Mouse (Mus musculus): Measurements from ENCODE around the gene Mbnl2.

The Mbnl2 gene

DNA sequence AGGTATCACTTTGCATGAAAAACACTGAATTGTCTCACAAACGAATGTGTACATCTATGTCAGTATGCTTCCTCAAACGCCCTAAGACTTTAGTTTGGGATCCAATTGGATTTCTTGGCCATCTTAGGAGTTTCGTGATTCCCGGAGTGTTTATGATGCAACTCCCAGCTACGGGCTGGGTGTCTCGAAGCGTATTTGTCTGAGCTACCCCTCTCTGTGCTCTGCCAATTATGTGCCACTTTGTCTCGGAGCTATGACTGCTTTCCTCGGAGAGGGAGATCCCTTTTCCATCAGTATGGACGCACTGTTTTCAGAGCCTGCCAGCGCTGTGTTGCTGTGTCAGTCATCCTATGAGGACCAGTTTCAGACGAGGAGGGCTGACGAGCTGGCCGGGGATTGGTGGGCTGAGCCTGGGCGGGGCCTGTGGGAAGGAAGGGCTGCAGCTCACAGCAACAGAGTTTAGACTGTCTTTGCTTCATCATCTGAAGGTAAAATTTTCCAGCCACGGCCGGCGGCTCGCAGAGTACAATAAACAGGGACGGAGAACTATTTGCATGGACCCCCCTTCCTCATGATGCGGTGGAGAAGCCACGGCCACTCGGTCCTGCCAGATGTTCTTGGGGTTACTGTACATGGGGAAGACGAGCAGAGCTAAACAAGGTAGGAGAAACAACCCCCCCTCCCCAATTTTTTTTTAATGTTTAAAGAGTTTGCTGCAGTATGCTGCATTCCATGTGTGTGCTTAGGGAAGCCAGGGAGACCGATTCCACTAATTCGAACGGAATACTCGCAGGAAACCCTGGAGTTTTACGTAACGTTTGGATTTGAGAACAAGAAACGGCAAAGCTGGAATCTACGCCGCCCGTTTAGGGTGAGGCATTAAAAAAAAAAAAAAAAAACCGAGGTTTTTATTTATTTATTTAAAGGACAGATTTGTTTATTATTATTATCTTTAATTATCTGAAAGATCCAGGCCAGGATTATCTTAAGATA is at the start of gene Mbnl2:
Gene Mbnl2, plus strand, starts transcription at position 424 of the 993 bp plus-strand sequence.
- DNase-seq = peak; percentile 92 to 93

DNA sequence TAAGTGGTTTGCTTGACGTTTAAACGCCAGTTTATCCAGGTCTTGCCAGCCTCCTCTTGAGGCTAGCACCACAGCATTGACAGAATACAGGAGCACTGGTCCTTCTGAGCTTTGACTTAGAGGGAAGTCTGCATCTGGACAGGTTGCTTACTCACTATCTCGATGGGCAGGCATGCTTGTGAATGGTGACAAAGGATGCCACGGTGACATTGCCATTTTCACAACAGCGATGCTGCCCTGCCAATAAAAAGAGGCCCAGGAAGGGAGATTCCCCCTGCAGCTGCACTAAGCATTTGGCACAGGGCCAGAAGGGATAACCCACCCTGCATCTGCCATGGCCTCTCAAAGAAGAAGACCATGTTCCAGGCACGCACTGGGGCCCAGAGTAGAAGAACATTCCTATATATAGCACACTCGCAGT is 43.4 kb upstream of the Mbnl2 start:
- no peak for DNase-seq

DNA sequence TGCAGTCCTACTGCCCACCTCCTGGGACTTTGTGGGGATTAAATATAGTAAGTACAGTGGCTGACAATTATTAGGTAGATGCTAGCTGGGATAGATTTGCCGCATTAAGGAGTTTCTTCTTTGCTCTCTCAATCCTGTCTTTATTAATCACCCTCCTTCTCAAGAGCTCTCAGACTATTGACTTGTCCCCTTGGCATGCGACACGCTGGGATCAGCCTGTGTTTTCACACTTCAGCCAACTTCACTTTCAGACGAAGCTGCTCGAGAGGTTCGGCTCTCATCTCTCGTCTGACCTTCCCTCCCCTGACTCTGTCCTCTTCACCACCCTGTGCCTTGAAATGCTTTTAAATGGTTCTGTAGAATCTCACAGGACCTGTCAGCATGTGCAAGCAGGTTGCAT is 39.9 kb upstream of the Mbnl2 start:
- DNase-seq = no peak

DNA sequence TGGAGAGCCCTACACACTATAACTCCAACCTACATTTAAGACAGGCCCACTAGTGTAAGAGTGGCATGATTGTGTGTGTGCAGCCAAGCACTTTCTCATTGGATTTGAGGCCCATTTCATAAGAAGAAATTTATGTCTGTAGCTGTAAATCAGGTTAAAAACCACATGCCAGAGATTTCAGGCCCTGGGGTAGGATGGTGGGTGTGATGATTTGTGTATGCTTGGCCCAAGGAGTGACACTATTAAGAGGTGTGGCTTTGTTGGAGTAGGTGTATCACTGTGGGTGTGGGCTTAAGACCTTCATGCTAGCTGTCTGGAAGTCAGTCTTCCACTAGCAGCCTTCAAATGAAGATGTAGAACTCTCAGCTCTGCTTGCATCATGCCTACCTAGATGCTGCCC is 37.0 kb upstream of the Mbnl2 start:
- DNase-seq = no peak

DNA sequence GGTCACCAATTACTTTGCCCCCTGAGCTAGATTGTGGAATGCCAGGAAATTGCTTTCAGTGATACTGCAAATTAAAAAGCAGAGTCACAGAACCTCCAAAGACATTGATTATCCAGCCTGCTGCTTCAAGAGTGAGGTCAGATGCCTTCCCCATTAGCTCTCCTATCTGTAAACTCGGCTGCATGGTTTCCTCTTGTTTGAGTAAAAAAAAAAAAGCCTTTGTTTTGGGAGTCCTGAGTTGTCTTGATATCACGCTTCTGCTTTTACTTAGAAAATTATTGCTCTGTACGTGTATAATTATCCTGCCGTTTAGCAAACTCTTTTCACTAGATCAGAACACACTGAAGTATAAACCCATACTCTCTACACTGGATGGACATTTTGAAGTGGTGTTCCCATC is 35.3 kb upstream of the Mbnl2 start:
- DNase-seq = no peak

DNA sequence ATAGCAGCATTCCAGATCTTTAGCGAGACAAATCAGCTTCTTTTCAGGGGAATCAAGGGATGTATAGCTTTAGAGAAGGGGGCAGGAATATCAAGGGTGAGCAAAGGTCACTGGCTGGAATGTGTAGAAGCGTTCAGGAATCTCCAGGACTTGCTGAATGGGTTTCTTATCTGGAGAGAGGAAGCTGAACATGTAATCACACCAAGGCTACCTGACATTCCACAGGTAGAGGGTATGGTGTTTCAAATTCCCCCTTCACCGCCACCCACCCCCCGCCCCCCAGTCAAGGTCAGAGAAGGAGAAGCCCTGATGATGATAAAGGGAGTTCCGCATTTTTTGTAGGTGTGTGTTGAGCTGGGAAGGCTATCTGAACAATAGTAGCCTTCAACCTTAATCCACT is 32.8 kb upstream of the Mbnl2 start:
- no peak for DNase-seq

DNA sequence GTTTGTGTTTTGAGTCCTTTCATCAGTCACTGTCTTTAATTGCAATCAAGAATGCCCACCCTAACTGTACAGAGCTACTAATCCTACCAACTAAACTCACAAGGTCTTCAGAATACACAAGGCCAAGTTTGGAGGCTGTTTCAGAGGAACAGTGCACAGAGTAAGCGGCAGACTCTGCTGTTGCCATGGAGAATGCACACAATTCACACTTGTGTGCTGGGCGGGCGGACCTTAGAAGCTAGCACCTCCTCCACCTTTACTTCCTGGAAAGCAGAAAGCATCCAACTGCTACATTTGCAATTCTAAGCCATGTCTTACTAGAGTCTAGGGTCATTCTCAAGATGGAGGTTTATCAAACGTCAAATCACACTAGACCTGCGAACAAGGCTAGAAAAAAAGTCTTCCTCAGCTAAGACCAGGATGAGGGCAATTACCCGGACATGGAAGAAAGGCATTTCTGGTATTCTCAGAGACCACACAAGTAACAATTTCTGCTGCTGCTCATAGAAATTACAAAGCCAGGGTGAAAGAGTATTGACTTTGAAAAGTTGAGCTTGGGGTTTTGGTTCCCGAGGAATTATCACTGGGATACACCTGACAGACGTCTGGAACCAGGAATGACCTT is 30.3 kb upstream of the Mbnl2 start:
- no peak for DNase-seq

DNA sequence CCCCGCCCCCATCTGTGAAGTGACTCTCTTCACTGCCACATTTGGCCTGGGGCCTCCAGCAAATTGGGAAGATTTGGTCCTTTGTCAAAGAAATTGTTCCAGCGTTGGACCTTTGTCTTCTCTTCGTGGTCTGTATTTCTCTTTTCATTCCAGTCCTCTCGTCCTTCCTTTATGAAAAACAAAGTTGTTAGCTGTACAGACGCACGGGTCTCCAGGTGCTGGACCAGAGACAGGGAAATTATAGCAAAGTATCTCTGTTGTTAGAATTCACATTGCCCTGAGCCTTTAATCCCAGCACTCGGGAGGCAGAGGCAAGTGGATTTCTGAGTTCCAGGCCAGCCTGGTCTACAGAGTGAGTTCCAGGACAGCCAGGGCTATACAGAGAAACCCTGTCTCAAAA is 22.1 kb upstream of the Mbnl2 start:
- DNase-seq = no peak

DNA sequence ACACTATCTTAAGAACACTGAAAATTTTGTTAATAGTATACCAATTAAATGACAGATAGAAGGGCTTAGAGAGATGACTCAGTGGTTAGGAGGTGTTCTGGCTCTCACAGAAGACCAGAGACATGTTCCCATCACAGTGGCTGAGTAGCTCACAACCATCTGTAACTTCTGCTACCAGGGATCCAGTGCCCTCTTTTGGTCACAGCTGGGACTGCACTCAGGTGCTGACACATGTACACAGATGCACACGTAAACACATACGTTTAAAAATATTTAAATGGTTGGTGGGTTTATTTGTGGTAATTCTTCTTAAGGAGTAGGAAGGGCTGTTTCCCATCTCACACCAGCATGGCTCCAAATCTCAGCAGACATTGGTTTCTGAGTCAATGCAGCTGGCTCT is 19.3 kb upstream of the Mbnl2 start:
- DNase-seq = peak in 1 of 2 experiments; percentile 20

DNA sequence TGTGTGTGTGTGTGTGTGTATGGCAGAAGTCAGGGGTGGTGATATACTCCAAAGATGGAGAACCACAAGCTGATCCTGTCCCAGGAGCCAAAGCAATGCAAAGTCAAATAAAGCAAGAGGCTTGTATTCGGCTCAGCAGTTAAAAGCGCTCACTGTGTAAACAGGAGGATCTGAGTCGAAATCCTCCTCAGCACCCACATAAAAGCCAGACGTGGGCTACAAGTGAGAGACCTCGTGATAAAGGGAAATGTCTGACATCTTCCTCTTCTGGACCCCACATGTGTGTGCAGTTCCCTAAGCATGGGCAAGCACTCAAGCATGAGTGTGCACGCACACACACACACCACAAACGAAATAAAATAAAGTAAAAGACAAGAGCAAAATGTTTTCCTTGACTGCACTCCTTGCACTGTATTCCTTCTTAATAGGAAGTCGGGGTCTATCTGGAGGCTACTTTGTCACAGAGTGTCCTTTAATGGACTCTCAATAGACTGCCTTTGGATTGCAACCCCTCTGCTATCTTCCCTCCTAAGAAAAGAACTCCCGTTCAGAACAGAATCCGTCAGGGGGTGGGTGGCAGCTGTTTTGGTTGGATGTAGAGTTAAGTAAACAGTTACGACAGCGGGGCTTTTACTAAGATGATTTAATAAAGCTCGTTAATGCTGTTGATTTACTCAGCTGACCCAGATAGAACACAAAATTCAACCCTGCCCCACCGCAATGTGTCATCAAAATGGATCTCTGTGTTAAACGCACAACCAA is 18.7 kb upstream of the Mbnl2 start:
- no peak for DNase-seq

DNA sequence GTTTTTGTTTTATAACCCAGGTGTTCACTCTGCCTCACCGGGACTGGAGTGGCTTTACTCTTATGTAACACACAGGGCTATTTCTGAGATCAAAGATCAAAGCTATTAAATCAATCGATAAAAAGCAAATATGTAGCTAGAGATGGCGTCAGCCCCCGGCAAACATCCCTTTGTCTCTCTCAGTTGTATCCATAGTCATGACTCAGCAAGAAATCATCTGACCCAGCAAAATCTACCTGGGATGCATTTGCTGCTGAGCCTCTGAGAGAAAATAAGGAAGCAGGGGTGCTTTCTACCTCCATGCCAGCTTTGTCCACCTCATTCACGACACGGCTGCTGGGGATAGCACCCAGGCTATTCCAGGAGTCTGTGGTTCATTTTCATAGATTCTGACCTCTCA is 18.0 kb upstream of the Mbnl2 start:
- no peak for DNase-seq

DNA sequence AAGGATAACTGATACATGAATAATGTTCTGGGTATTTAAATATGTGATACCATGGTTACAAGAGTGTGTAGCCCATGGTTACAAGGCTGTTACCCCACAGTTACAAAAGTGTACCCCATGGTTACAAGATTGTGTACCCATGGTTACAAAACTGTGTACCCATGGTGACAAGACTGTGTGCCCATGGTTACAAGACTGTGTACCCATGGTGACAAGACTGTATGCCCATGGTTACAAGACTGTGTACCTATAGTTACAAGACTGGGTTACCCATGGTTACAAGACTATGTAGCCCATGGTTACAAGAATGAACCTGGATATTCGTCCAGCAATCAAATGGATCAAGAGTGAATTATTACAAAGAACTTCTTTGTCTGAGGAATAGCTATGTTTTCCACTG is 16.0 kb upstream of the Mbnl2 start:
- DNase-seq = no peak

DNA sequence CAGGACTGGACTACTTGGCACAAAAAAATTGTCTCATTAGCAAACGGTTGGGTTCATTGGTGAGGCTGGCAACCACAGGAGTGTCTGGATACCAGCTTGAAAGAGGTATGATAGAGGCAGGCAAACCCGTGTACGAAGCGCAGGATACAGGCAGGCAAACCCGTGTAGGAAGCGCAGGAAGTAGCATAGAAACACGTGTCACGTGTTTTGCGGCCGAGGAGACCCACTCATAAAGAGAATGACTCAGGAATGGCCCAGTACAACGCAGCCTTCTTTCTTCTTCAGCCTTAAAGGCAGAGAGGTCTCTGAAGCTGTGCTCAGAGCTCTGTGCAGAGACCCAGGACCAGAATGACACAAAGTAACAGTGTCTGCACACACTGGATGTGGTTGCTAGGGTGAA is 13.9 kb upstream of the Mbnl2 start:
- no peak for DNase-seq

DNA sequence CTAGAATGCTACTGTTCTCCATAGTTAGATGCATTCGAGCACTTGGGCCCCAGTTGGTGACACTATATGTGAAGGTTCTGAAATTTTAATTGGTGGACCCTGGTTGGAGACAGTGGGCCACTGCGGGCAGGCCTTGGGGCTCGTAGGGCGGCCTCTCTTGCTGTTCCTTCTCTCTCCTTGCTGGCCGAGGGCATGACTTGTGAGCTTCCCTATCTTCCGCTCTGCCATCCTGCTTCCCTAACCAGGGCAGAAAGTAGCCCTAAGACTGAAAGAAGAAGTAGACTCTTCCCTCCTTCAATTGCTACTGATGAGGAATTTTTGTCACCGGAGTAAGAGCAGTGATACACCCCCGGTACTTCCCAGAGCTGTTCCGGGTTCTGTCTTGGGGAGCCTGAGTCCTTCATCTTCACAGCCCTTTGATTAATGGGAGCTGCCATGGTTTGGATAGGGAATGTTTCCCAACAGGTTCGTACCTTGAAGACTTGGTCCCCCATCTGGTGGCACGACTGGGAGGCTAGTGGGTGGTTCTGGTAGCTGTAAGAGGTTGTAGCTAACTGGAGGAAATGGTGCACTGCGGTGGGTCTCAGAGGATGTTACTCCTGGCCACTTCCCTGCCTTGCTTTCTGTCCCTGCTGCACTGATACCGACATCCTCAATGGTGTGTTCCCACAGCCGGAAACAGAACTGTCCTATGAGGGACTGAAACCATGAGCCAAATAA is 12.6 kb upstream of the Mbnl2 start:
- no peak for DNase-seq

DNA sequence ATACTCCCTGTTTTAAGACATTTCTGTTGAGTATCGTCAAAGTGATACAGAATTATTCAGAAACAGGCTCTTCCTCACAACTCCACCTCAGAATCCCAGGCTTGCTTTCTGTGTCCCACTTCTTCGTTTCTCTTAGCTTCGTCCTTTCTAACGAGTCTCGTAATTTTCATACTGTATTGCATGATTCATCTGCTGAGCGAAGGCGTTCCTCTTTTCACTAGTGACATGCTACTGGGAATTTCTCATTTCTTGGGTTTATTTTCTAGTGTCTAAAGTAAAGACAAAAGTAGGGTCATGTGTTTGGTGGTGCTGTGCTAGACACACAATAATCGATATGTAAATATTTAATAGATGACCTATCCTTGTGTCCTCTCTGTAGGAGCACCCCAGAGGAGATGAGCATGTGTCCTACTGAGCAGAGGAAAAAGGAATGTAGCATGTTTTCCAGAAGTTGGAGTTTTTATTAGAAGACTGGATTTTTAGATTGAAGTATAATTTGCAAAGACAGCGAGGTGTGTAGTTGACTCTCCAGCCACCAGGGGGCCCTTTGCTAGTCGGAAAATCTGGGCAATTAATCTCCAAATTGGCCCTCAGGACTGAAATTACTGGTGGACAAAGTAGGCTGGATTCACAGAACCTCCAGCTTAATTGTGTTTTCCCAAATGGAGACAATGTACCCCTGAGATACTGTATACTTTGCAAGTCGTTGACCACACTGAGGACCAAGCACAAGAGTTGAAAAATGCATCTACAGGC is 11.9 kb upstream of the Mbnl2 start:
- DNase-seq = peak; percentile 77 to 79

DNA sequence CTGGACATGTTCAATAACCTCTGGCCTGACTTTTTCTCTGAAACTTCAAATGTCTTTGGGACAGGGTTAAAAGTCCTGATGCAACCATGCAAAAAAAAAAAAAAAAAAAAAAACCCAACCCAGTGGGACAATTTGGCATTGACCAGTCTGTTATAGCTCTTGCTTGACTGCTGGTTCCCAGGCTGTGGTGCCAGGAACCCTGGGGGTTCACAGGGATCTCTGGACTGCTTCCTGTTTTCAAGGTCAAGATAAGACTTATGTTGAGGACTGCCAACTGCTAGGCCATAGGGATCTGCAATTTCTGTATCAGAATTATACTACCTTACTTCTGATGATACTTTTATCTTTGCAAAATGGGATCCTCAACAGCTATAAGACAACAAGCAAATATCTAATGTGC is 9.6 kb upstream of the Mbnl2 start:
- DNase-seq = no peak

DNA sequence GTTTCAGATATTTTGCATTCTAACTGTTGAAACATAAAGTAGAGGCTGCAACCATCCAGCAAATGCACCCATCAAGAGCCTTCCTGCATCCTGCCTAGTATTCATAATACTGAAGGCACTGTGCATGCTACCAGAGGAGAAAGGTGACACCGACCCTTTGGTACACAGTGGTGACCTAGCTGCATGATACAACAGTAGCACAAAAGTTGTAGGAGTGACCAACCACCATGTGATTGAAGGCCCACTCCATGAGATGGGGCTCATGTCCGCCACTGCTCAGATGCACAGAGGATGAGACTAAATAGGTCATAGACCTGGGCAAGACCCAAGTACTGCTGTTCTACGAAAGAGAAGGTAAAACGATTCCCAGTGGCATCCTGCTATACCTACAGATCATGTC is 8.3 kb upstream of the Mbnl2 start:
- DNase-seq = no peak

DNA sequence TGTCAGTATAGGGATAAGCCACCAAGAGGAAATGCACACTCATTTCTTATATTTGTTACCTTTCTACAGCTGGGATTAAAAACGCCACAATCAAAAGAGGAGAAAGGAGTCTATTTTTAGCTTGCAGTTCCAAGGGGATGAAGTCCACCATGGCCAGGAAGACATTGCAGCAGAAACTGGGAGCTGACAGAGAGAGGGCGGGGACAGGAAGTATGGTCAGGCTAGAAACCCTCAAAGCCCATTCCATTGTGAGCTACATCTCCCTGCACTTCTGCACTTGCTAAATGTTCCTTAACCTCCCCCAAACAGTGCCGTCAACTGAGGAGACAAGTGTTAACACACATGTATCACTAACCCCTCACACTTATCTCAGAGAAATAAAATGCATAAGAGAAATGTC is 5.4 kb upstream of the Mbnl2 start:
- no peak for DNase-seq

DNA sequence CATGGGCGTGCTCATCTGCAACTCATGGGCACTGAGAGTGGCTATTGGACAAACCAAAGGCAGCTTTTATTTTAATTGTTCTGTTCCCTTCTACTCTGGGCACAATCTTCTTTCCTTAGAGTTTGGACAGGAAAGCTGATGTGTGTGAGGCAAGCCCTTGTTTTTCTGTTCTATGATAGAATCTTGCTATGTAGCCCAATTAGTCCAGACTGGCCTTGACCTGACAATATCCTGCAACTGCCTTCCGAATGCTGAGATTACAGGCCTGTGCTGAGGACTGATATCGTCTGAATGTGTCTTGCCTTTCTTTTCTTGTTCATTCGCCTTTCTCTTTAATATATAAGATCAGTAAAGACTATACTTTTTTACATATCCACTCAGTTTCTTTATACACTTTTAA is 4.8 kb upstream of the Mbnl2 start:
- no peak for DNase-seq

DNA sequence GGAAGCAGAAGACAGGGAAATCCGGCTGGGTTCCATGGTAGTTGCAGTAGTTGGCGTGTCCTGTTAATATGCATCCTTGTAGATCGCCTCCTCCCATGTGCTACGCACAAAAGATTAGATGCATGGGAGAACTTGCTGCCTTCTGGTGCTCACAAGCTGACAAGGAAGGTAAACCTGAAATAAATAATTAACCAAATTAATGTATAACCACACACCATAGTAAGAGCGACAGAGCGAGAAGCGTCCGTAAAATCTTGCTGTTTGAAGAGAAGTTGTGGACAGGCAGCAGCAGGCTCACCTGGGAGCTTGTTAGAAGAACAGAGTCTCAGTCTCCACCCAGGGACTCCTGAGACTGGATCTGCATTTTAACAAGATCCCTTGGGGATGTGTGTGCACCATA is 4.4 kb upstream of the Mbnl2 start:
- DNase-seq = no peak

DNA sequence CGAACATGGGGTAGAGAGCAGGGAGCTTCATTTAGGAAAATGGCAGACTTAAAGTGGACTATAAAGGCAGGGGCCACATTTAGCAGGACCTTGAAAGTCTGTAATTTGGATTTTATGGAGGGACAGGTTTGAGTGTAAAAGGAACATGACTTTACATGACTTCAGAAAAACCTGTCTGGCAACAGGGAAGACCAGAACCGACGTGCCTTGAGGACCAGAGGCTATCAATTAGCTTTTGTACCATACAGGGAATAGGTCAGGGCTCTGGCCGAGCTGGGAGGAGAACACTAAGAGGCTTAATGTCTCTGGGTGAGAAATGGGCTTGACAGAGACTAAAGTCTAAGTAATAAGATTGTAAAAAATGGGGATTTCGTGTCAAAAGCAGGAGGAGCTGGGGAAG is 1.7 kb upstream of the Mbnl2 start:
- DNase-seq = no peak

DNA sequence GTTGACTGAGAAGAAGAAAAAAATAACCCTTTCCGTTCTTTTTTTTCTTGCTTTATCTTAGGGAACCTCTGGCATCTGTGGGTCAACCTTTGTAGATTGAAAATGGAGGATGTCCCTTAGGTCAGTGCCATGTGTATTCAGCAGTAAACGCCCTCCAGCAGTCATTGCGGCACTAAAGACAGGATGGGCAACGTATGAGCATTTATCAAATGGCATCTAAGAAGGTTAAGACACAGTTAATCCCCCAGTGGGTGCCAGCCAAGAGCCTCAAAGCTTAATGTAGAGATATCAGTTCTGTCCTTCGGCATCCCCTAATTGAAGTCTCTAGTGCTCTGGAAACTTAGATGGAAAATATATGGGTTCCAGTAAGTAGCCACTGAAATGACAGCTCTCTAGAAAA is 723 bp upstream of the Mbnl2 start:
- DNase-seq = no peak

Measured in B cell, adult 2 months (primary cell).